Mouse (Mus musculus): ENCODE measurements around the gene Arxes2.
A peak's percentile ranks its signal among the peaks of the same experiment; 100 is the strongest.

- TF ChIP-seq CTCF (IDR thresholded peaks at IDR 0.05; ENCODE audit: low read depth) (peak; percentile 77), EP300 (optimal IDR thresholded peaks at IDR 0.05) (no peak)
Measured at GRCm38 (mm10) chrX:135975226-135975552, 18.4 kb upstream of the Arxes2 start.

Data from stomach, postnatal 0 days (tissue).